Mouse (Mus musculus): ENCODE measurements around the gene Plekhs1. TPM values are rescaled to one million over a fixed set of nuclear protein-coding genes. Genes with fewer than 3 reads are reported as not detected.
"Not testable (repeated sequence)": the region's sequence is repeated elsewhere in the genome, so short reads cannot be mapped to it uniquely, and the experiment has no call there.

Gene Plekhs1
- total RNA-seq, 2 experiments from 2014 or later: 0.17 to 0.54 TPM

DNA sequence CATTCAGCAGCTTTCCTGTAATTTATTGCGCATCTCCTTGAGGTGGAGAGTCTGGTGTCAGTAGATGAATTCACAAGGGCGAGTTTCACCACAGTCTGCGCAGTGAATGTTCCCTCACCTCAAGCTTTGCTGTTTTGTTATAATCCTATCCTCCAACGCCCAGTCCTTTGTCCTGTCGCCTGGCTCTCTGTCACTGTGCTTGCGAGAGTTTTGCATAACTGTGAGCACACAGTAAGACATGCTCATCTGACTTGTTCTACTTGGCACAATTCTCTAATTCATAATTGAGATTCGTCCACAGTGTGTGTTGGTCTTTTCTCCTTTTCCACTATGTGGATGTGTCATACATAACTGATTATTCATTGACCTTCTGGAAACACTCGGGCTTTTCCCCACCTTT, 5.0 kb downstream of the Plekhs1 start:
- Histone ChIP-seq H3K4me3 (no peak overlapping the region), H3K27ac (no peak overlapping the region)
- no peak for TF ChIP-seq CTCF (conservative IDR thresholded peaks at IDR 0.05)
- DNase-seq (ENCODE audit: low spot score in 2 of 2): no peak

DNA sequence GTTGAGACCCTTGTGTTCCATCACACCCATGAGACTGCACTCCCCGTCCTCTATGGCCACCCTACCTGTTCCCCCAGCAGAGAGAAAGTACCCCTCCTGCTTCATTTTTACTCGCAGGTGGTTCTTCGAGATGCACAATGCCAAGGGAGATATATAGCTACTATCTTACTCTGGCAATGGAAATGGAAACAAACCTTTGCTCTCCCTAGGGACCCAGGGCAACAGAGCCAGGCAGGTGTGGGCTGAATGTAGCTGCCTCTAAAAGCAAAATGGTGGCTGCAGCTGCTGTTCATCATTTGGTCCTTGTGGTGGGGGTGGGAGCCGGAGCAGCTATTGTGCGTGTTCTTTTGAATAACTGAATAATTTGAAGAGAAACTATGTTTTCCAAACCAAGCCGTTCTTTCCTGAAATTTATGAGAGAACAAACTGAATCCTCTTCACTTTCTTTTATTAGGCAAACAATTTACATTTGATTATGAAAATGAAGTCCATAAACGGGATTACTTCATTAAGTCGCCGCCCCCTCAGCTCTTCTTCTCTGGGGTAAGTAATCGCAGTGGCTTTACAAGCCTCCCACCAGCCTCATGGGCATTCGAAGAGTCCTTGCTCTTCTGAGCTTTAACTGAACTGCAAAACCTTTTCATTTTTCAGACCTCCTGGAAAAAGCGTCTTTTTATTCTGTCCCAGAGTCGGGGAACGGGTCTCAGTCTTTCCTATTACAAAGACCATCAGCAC, 9.0 kb downstream of the Plekhs1 start:
- peak overlapping the region; percentile 65; the same call in 1 of the 2 replicates for H3K27ac ChIP-seq
- DNase-seq (ENCODE audit: low spot score in 2 of 2): no peak

DNA sequence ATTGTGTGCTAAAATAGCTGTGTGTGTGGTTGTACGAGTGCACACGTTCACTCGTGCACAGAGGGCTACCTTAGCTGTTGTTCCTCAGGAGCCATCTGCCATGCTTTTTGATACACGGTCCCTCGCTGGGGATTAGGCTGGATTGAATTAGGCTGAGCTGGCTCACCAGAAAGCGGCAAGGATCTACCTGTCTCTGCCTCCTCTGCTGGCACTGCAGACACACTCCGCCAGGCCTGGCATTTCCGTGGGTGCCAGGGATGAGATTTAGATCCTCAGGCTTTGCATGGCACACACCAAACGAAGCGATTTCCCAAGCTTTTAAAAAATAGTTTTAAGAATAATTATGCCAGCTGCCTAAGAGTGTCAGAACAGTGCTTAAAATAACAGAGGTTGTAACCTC, 10.5 kb downstream of the Plekhs1 start:
- DNase-seq (ENCODE audit: low spot score in 2 of 2): no peak
- H3K27ac ChIP-seq: peak overlapping the region; percentile 60

More for the DNA sequence above, 9.0 kb downstream of the Plekhs1 start:
- no peak for TF ChIP-seq CTCF (conservative IDR thresholded peaks at IDR 0.05)
- no peak overlapping the region for H3K4me3 ChIP-seq

DNA sequence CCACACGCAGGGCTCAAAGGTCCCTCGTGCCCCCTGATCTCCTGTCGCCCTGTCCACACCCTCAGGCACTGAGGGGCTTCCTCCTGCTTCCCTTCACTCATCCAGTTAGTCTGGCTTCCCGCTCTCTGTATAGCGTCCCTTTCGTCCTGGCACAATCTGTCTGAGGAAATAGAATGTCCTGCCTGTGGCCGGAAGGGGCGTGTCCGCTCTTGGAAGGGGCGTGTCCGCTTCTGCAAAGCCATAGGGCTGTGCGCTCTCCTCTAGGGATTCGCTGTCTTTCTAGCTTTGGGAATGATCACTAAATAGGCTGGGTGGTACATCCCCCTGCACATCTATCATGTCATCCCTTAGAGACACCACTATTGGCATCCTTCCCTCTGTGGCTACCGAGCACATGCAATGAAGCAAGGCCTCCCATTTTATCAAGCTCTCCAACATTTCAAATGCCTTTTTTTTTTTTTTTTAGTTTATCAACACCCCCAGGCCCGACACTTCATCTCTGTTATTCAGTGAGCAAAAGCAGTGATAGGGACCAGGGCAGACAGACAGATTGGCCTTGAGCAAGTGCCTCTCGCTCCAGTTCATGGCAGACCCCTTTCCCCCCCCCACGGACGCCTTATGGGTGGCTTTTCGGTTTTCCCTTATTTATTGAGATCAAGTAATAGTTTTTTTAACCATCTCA, 13.6 kb downstream of the Plekhs1 start:
- H3K27ac ChIP-seq: no peak overlapping the region
- no peak overlapping the region for H3K4me3 ChIP-seq
- no peak for DNase-seq (ENCODE audit: low spot score in 2 of 2)
- no peak for TF ChIP-seq CTCF (conservative IDR thresholded peaks at IDR 0.05)

More for the DNA sequence above, 10.5 kb downstream of the Plekhs1 start:
- TF ChIP-seq CTCF (conservative IDR thresholded peaks at IDR 0.05): no peak
- H3K4me3 ChIP-seq: no peak overlapping the region

DNA sequence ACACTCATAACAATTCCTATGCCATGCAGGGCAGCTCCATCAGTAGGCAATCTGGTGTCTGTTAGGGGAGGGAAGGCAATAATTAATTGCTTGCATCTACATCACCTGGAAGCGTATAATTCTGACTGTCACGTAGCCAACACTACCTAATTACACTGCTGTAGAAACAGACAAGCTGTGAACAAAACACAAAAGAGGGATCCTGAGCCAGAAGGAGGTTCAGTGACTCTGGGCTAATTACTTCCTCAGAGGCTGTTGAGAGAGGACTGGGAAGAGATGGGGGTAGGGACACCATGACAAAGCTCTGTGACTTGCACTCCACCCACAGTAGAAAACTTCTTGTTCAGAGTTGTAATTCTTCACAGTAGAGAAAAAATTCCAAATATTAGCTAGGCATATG, 15.1 kb downstream of the Plekhs1 start:
- H3K4me3 ChIP-seq: no peak overlapping the region
- TF ChIP-seq CTCF (conservative IDR thresholded peaks at IDR 0.05): no peak

DNA sequence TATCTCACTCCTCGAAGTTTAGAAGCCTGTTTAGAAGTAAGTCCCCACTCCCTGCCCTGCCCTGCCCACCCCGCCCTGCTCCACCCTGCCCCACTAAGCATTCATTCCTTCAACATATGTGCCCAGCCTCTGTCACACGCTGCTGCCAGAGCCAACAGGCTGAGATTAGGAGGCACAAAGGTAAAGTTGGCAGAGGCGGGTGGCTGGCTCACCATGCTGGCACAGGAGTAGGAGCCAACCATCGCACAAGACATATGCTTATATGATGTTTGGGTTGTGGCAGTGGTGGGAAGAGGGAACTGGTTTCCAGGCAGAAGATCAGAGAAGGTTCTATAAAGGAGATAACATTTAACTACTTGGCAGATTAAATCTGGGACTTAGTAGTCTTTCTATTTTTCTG, 15.8 kb downstream of the Plekhs1 start:
- H3K4me3 ChIP-seq: no peak overlapping the region
- TF ChIP-seq CTCF (conservative IDR thresholded peaks at IDR 0.05): no peak
- no peak overlapping the region for H3K27ac ChIP-seq
- no peak for DNase-seq (ENCODE audit: low spot score in 2 of 2)

More for the DNA sequence above, 15.1 kb downstream of the Plekhs1 start:
- no peak overlapping the region for H3K27ac ChIP-seq
- DNase-seq (ENCODE audit: low spot score in 2 of 2): no peak

DNA sequence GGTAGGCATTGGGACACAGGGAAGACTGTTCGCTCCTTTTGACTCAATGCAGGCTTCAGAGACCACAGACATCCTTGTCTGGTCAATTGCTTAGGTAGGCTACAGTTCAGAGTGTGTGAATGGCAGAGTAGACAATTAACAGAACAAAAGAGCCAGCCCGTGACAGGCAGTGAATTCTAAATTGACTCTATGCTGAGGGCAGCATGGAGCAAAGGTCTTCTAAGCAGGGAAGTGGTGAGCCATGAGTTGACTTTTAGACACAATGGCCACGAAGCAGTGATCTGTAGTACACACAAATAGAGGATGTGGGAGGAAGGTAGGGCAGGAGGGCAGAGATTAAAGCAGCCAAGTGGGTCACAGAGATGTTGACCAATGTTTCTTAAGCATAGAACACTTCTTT, 16.4 kb downstream of the Plekhs1 start:
- TF ChIP-seq CTCF (conservative IDR thresholded peaks at IDR 0.05): no peak
- Histone ChIP-seq H3K4me3 (no peak overlapping the region), H3K27ac (no peak overlapping the region)
- no peak for DNase-seq (ENCODE audit: low spot score in 2 of 2)

DNA sequence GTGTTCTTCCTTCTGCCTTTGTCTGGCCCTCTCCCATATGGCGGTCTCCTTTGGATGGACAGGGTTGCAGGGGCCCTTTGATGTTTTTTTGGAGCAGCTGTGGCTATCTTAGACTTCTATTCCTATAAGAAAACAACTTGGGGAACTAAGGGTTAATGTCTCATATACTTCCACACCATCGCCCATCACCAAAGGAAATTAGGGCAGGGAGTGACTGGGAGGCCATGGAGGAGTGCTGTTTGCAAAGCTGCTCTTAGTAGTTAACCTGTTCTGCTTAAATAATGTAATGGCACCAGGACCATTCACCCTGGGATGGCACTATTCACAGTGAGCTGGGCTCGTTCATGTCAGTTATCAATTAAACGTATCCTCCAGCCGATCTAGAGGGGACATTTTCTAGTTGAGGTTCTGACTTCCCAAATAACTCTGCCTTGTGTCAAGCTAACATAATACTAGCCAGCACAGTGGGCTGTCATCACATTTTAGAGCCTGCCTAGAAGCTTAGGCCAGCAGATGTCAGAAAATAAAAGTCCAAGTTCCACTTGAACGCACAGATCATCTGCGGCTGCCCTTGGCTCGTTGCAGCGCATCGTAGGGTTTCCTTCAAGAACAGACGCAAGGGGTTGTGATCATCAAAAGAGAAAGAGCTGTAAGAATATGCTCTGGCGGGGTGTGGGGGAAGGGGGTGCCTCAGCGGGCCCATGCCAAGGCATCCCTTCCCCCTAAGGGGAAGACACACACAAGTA, 23.4 kb downstream of the Plekhs1 start:
- no peak for DNase-seq (ENCODE audit: low spot score in 2 of 2)
- no peak overlapping the region for H3K4me3 ChIP-seq
- no peak for TF ChIP-seq CTCF (conservative IDR thresholded peaks at IDR 0.05)
- H3K27ac ChIP-seq: no peak overlapping the region

DNA sequence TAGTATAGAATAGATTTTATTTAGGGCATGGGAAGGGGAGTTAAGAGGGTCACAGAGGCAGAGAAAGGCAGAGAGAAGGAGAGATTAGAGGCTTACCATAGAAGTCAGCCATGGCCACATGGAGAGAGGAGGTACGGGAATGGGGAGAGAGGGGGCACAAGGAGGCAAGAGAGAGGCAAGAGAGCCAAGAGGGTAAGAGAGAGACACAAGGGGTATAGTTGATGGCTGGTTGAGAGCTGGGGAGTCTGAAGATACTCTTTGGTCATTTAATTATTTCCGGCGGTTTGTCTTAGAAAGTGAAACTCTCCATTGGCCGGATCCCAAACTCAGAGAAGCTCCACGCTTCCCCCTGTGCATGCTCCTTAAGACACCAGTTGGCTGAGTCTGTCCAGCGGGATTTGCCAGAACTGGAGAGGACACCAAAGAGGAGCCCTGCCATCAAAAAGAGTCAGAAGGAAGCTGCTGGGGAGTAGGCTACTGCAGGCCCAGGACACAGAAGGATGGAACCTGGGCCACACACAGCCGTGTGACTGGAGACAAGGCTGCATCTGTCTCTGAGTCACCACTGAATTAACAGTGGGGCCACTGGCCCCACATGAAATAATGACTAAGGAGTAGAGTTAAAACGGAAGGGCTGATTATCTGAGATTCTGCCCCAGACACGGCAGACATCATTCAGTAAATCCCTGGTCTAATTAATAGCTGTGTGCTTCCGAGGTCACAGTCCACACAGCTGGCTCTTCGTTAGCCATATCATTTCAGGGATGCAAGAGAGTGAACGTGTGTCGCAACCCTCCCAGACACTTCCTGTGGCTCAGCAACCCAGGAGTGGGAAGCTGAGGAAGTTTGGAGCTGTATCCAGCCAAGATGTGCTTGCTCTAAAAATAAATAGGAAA, 24.2 kb downstream of the Plekhs1 start:
- DNase-seq (ENCODE audit: low spot score in 2 of 2): no peak
- no peak for TF ChIP-seq CTCF (conservative IDR thresholded peaks at IDR 0.05)
- Histone ChIP-seq H3K27ac (no peak overlapping the region), H3K4me3 (no peak overlapping the region)

DNA sequence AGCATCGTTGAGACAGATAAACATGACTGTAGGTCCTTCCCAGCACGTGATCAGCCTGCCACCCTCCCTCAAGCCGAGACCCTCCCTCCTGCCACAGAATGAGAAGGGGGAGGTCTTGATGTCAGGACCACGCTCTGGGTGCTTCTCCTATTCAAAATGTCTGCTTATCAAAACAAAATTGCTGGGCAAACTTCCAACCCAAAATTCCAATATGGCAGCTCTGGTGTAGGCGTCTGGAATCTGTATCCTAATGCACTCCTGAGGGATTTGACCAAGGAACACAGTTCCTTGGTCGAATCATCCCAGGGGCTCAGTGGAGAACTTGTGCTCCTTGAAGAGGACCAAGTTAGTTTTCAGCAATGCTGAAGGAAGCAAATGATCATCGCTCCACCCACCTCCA, 25.5 kb downstream of the Plekhs1 start:
- Histone ChIP-seq H3K4me3 (no peak overlapping the region), H3K27ac (no peak overlapping the region)
- no peak for TF ChIP-seq CTCF (conservative IDR thresholded peaks at IDR 0.05)
- no peak for DNase-seq (ENCODE audit: low spot score in 2 of 2)

DNA sequence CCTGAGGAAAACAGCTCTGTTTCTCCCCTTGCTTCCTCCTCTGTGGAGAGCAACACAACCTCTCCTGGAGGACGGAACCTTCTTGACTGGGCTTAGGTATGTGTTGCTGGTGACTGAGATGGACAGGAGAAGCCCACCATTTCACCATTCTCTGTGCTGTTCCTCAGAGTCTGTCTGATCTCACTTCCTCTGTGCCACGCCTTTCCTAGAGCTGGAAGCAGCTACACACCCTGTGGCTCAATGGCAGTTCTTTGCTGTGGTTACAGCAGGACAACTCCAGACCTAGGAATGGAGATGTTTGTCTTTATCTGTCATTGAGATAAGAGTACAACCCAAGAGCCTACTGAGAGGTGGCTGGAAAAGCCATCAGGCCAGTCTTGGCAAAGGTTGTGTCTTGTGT, 25.9 kb downstream of the Plekhs1 start:
- no peak overlapping the region for H3K4me3 ChIP-seq
- H3K27ac ChIP-seq: no peak overlapping the region
- no peak for TF ChIP-seq CTCF (conservative IDR thresholded peaks at IDR 0.05)
- no peak for DNase-seq (ENCODE audit: low spot score in 2 of 2)

DNA sequence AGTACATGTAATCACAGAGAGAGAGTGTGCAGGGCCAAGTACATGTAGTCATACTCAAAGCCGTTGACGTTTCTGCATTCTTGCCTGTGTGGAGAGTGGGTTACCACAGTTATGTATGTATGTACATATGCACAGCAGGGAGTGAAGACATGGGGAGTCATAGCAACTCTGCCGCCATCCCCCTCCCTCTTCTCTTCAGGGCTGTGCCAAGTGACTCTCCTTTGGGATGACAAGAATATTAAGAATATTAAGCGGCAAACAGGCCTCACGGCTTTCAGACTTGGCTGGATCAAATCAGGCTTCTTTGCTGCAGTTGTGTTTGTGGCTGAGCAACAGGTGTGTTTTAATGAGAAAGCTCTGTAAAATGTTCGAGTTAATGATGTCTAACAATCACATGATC, 28.2 kb downstream of the Plekhs1 start:
- Histone ChIP-seq H3K4me3 (no peak overlapping the region), H3K27ac (no peak overlapping the region)
- TF ChIP-seq CTCF (conservative IDR thresholded peaks at IDR 0.05): no peak
- DNase-seq (ENCODE audit: low spot score in 2 of 2): no peak

DNA sequence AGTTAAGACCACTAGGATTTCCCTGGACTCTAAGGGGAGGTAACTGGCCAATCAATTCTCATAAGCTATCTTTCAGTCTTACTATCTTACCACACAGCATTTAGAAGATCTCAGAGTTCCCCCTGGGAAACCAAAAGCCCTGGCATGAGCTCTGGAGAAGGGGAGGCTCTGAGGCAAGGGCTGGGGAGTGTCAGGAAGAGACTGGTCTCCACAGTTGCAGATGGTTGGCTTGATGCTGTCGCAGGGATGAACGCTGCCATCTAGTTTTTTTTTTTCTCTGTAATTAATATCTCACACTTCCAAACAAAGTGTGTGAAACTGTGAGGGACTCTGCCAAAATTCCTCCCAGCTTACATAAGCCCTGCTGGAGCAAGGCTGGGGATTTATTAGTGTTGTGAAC, 32.7 kb downstream of the Plekhs1 start:
- H3K4me3 ChIP-seq; H3K27ac ChIP-seq; DNase-seq (ENCODE audit: low spot score in 2 of 2): not testable (repeated sequence)

DNA sequence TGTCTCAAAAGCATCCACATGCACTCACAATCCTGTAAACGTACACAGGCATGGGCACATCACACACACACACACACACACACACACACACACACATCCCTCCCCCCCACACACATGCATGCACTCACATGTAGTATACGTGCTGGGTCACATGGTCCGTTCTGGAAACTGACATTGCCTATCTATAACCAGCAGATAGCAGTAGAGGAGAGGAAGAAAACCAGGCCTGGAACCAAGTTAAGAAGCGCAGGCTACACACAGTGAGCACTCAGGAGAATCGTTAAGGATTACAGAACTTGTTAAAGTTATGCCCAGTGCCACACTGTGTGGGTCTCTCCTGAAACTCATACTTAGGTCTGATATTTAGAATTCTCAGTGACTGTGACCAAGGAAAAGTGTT, 41.6 kb downstream of the Plekhs1 start:
- H3K4me3 ChIP-seq; DNase-seq (ENCODE audit: low spot score in 2 of 2); H3K27ac ChIP-seq: not testable (repeated sequence)

DNA sequence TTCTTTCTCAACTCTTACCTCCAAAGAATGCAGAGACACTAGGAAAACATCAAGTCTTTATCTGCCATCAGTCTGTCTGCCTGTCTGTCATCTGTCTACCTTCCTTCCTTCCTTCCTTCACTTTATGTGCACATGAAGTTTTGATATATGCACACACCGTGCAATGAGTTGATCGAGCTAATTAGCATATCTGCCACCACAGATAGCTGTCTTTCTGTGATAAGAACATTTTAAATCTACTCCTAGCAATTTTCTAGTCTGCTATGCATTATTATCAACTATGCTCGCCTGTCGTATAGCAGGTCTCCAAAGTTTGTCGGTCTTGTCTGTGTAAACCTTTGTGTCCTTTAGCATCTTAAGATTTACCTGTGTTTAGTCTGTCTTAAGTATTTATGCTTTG, 42.1 kb downstream of the Plekhs1 start:
- DNase-seq (ENCODE audit: low spot score in 2 of 2); H3K27ac ChIP-seq; H3K4me3 ChIP-seq: not testable (repeated sequence)

DNA sequence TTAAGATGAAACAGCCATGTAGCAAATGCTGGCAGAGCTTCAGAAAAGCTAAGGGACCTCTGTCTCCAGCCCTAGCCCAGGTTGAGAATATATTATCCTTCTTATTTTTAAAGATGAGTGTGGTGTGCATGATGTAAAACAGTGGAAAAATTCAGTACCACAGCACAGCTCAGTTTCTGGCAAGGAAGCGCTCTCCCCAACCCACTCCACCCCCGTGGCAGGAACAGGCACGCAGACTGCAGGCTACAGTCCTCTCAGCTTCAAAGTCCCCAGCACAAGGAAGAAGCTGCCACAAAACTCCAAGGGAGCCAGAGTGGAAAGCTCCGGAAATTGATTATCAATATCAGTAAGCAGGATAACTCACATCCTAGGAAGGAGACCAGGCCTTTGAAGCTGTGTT, 49.8 kb downstream of the Plekhs1 start:
- not testable (repeated sequence) for H3K4me3 ChIP-seq; H3K27ac ChIP-seq; DNase-seq (ENCODE audit: low spot score in 2 of 2)

DNA sequence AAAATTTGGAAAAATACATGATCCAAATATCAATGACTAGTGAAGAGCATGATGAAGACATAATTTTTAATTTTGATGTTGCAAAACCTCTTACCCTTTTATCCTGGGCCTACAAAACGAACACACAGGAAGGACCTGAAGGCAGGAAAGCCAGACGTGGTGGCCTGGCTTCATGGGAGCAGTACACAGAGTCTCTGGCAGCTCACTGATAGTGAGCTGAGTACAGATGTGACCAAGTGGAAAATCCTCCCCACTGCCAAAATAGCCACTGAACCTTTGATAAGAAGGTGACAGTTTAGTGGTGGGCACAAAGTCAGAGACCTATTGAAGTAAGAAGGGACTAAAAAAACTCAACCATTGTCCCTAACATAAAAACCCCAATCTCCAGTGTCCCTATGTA, 52.1 kb downstream of the Plekhs1 start:
- H3K27ac ChIP-seq; DNase-seq (ENCODE audit: low spot score in 2 of 2); H3K4me3 ChIP-seq: not testable (repeated sequence)

All from layer of hippocampus, adult 2 months (tissue).